Mouse (Mus musculus) forebrain, embryonic 13.5 days (tissue): ENCODE measurements at regions not wholly inside any gene's neighbourhood (a gene's known extent, or its start where the extent isn't known, plus 50 kb on each side); places are given as distances from the start of the nearest gene placed in this dataset.
"Not testable (repeated sequence)": the region's sequence is repeated elsewhere in the genome, so short reads cannot be mapped to it uniquely, and the experiment has no call there.

Source experiments
- ATAC-seq: fragments of 200-750 bp; cut with Nextera tagmentation; 2 replicates; pipeline ENCODE4 v1.8.0; 2017
- H3K27ac ChIP-seq: fragments of 300-500 bp; sonication (generic); 2 replicates; pipeline ENCODE4 v1.5.1; 2015; ENCODE audit warnings: inconsistent platforms, mild to moderate bottlenecking, moderate library complexity
- H3K27me3 ChIP-seq: fragments of 300-500 bp; sonication (generic); 2 replicates; pipeline ENCODE4 v1.6.1; 2015; ENCODE audit warnings: mild to moderate bottlenecking, inconsistent platforms
- H3K36me3 ChIP-seq: fragments of 300-500 bp; sonication (generic); 2 replicates; pipeline ENCODE4 v1.6.1; 2015; ENCODE audit warnings: mild to moderate bottlenecking, inconsistent platforms; ENCODE audit not compliant: poor library complexity, severe bottlenecking
- H3K4me1 ChIP-seq: fragments of 300-500 bp; sonication (generic); 2 replicates; pipeline ENCODE4 v1.6.1; 2015; ENCODE audit warnings: inconsistent platforms
- H3K4me2 ChIP-seq: fragments of 300-500 bp; sonication (generic); 2 replicates; pipeline ENCODE4 v1.6.1; 2015; ENCODE audit warnings: inconsistent platforms, mild to moderate bottlenecking, moderate library complexity
- H3K4me3 ChIP-seq: fragments of 300-500 bp; sonication (generic); 2 replicates; pipeline ENCODE4 v1.5.1; 2015; ENCODE audit warnings: mild to moderate bottlenecking, inconsistent platforms
- H3K9ac ChIP-seq: fragments of 300-500 bp; sonication (generic); 2 replicates; pipeline ENCODE4 v1.6.1; 2015; ENCODE audit warnings: mild to moderate bottlenecking, inconsistent platforms
- H3K9me3 ChIP-seq: fragments of 300-500 bp; sonication (generic); replicated peaks from 2 replicates; pipeline ENCODE4 v1.6.1; 2016; ENCODE audit warnings: inconsistent platforms
- WGBS: fragments of 180-500 bp; shearing (Covaris S2); methylation state at CpG from one replicate; pipeline ENCODE4 v1.1.7; 2015; 5-methylcytosine and 5-hydroxymethylcytosine counted together

- no peak overlapping the region for H3K4me3 ChIP-seq
- no peak for ATAC-seq
- H3K4me2 ChIP-seq = no peak overlapping the region
- H3K4me1 ChIP-seq = no peaks in the 10 kb centered on the region
- no peaks in the 10 kb centered on the region for H3K9me3 ChIP-seq
- WGBS = 57% methylated on average over 2 of the region's 2 CpGs
- H3K36me3 ChIP-seq = no peaks in the 10 kb centered on the region
- H3K9ac ChIP-seq = no peak overlapping the region
- H3K27me3 ChIP-seq = no peaks in the 10 kb centered on the region
- no peak overlapping the region for H3K27ac ChIP-seq
Measured at GRCm38 (mm10) chr2:55182416-55182815, 253.4 kb upstream of the Kcnj3 start.

GRCm38 (mm10) chr2:55206891-55207290 lies 228.9 kb upstream of the Kcnj3 start:
- no peak overlapping the region for H3K4me2 ChIP-seq
- ATAC-seq = no peak
- H3K9ac ChIP-seq = no peak overlapping the region
- WGBS = 96% methylated on average over 1 of the region's 1 CpGs
- no peak overlapping the region for H3K4me3 ChIP-seq
- H3K36me3 ChIP-seq = no peaks in the 10 kb centered on the region
- H3K4me1 ChIP-seq = no peaks in the 10 kb centered on the region
- H3K27ac ChIP-seq = no peak overlapping the region
- no peaks in the 10 kb centered on the region for H3K9me3 ChIP-seq
- H3K27me3 ChIP-seq = no peaks in the 10 kb centered on the region

- no peaks in the 10 kb centered on the region for H3K9me3 ChIP-seq
- H3K36me3 ChIP-seq = no peaks in the 10 kb centered on the region
- WGBS = 78% methylated on average over 2 of the region's 2 CpGs
- no peak for ATAC-seq
- no peak overlapping the region for H3K27ac ChIP-seq
- H3K4me1 ChIP-seq = no peaks in the 10 kb centered on the region
- no peaks in the 10 kb centered on the region for H3K27me3 ChIP-seq
- H3K4me3 ChIP-seq = no peak overlapping the region
- no peak overlapping the region for H3K4me2 ChIP-seq
- no peak overlapping the region for H3K9ac ChIP-seq
Measured at GRCm38 (mm10) chr2:55208620-55209019, 227.2 kb upstream of the Kcnj3 start.

- Histone ChIP-seq H3K9ac (no peak overlapping the region), H3K4me1 (no peaks in the 10 kb centered on the region), H3K4me3 (no peak overlapping the region), H3K4me2 (no peak overlapping the region), H3K36me3 (no peaks in the 10 kb centered on the region), H3K9me3 (no peaks in the 10 kb centered on the region), H3K27me3 (no peaks in the 10 kb centered on the region), H3K27ac (no peak overlapping the region)
- no peak for ATAC-seq
- 65% methylated on average over 3 of the region's 3 CpGs for WGBS
Measured at GRCm38 (mm10) chr2:55209848-55210390, 225.9 kb upstream of the Kcnj3 start.

- Histone ChIP-seq H3K4me3 (no peak overlapping the region), H3K4me2 (no peak overlapping the region), H3K27me3 (no peaks in the 10 kb centered on the region), H3K4me1 (no peaks in the 10 kb centered on the region), H3K36me3 (no peaks in the 10 kb centered on the region), H3K9me3 (no peaks in the 10 kb centered on the region), H3K9ac (no peak overlapping the region), H3K27ac (no peak overlapping the region)
- no peak for ATAC-seq
- WGBS = 88% methylated on average over 2 of the region's 2 CpGs
Measured at GRCm38 (mm10) chr2:55211281-55211680, 224.5 kb upstream of the Kcnj3 start.

GRCm38 (mm10) chr2:55222046-55222445 lies 213.7 kb upstream of the Kcnj3 start:
- Histone ChIP-seq H3K27ac (no peak overlapping the region), H3K27me3 (no peaks in the 10 kb centered on the region), H3K4me3 (no peak overlapping the region), H3K36me3 (no peaks in the 10 kb centered on the region), H3K9ac (no peak overlapping the region), H3K9me3 (no peaks in the 10 kb centered on the region), H3K4me1 (no peaks in the 10 kb centered on the region), H3K4me2 (no peak overlapping the region)
- WGBS = 64% methylated on average over 2 of the region's 2 CpGs
- ATAC-seq = no peak

GRCm38 (mm10) chr2:55222741-55223140 lies 213.0 kb upstream of the Kcnj3 start:
- not testable (repeated sequence) for H3K36me3 ChIP-seq, H3K27ac ChIP-seq, H3K4me3 ChIP-seq, H3K4me2 ChIP-seq, H3K4me1 ChIP-seq, H3K27me3 ChIP-seq, ATAC-seq, H3K9me3 ChIP-seq, H3K9ac ChIP-seq
- 90% methylated on average over 5 of the region's 5 CpGs for WGBS

GRCm38 (mm10) chr2:55228131-55228797 lies 207.5 kb upstream of the Kcnj3 start:
- no peaks in the 10 kb centered on the region for H3K36me3 ChIP-seq
- H3K4me3 ChIP-seq = no peak overlapping the region
- H3K27me3 ChIP-seq = no peaks in the 10 kb centered on the region
- H3K9ac ChIP-seq = no peak overlapping the region
- H3K9me3 ChIP-seq = no peaks in the 10 kb centered on the region
- H3K4me2 ChIP-seq = no peak overlapping the region
- no peak overlapping the region for H3K27ac ChIP-seq
- no peaks in the 10 kb centered on the region for H3K4me1 ChIP-seq
- ATAC-seq = peak; percentile 25; the same call in 1 of the 2 replicates
- WGBS = 59% methylated on average over 7 of the region's 7 CpGs

GRCm38 (mm10) chr2:55231841-55232240 lies 203.9 kb upstream of the Kcnj3 start:
- Histone ChIP-seq H3K27ac (no peak overlapping the region), H3K4me1 (no peaks in the 10 kb centered on the region), H3K36me3 (no peaks in the 10 kb centered on the region), H3K4me2 (no peak overlapping the region), H3K9me3 (no peaks in the 10 kb centered on the region), H3K9ac (no peak overlapping the region), H3K27me3 (no peaks in the 10 kb centered on the region), H3K4me3 (no peak overlapping the region)
- peak; percentile 62 for ATAC-seq
- WGBS = 36% methylated on average over 2 of the region's 2 CpGs

- Histone ChIP-seq H3K4me2 (no peak overlapping the region), H3K9ac (no peak overlapping the region), H3K4me3 (no peak overlapping the region), H3K36me3 (no peaks in the 10 kb centered on the region), H3K27ac (no peak overlapping the region), H3K9me3 (no peaks in the 10 kb centered on the region), H3K27me3 (no peaks in the 10 kb centered on the region), H3K4me1 (no peaks in the 10 kb centered on the region)
- ATAC-seq = no peak
Measured at GRCm38 (mm10) chr2:55253134-55253533, 182.6 kb upstream of the Kcnj3 start.

GRCm38 (mm10) chr2:55262721-55263278 lies 173.0 kb upstream of the Kcnj3 start:
- no peak for ATAC-seq
- H3K9me3 ChIP-seq = no peaks in the 10 kb centered on the region
- H3K36me3 ChIP-seq = no peaks in the 10 kb centered on the region
- WGBS = 12% methylated on average over 1 of the region's 1 CpGs
- H3K9ac ChIP-seq = no peak overlapping the region
- peaks cover 5% of the 10 kb centered on the region; the same call in 1 of the 2 replicates for H3K4me1 ChIP-seq
- H3K27me3 ChIP-seq = no peaks in the 10 kb centered on the region
- no peak overlapping the region for H3K4me2 ChIP-seq
- H3K27ac ChIP-seq = no peak overlapping the region
- H3K4me3 ChIP-seq = no peak overlapping the region

GRCm38 (mm10) chr2:55263847-55264449 lies 171.8 kb upstream of the Kcnj3 start:
- H3K27me3 ChIP-seq = no peaks in the 10 kb centered on the region
- H3K9me3 ChIP-seq = no peaks in the 10 kb centered on the region
- H3K4me1 ChIP-seq = peaks cover 5% of the 10 kb centered on the region; the same call in 1 of the 2 replicates
- no peak overlapping the region for H3K4me3 ChIP-seq
- no peak overlapping the region for H3K27ac ChIP-seq
- no peak for ATAC-seq
- no peaks in the 10 kb centered on the region for H3K36me3 ChIP-seq
- H3K9ac ChIP-seq = no peak overlapping the region
- 61% methylated on average over 2 of the region's 2 CpGs for WGBS
- no peak overlapping the region for H3K4me2 ChIP-seq
